Mouse (Mus musculus) gastrocnemius, postnatal 14 days (tissue): ENCODE measurements around the gene Man1c1. TPM values are rescaled to one million over a fixed set of nuclear protein-coding genes. Genes with fewer than 3 reads are reported as not detected.

ENCODE experiments used
- DNase-seq: peaks from one replicate; pipeline ENCODE4 v3.0.0; 2021; ENCODE audit warnings: mixed read lengths
- intact Hi-C: fragments of 180-260 bp; cut with DNase I; formaldehyde crosslinking; loops from one replicate; pipeline ENCODE4 v1.15.1; 2025; ENCODE audit warnings: low total_unique reads
- total RNA-seq, 2 experiments: library from RNA; stranded (reverse); gene quantifications; 2 replicates each; pipeline ENCODE4 v1.2.3; 2021

The Man1c1 gene
- total RNA-seq, 2 experiments from 2014 or later: 7.9 to 9.5 TPM

GRCm38 (mm10) chr4:134591506-134592061 lies 112.5 kb downstream of the Man1c1 start:
- DNase-seq: peak; percentile 83
- intact Hi-C loops: no loop called here

GRCm38 (mm10) chr4:134590227-134590926 lies 113.7 kb downstream of the Man1c1 start:
- peak; percentile 41 for DNase-seq
- intact Hi-C loops: no loop called here

GRCm38 (mm10) chr4:134589786-134590185 lies 114.3 kb downstream of the Man1c1 start:
- intact Hi-C loops: no loop called here
- DNase-seq: no peak

GRCm38 (mm10) chr4:134588951-134589350 lies 115.1 kb downstream of the Man1c1 start:
- intact Hi-C loops: no loop called here
- no peak for DNase-seq

- intact Hi-C loops: no loop called here
Observed at GRCm38 (mm10) chr4:134588287-134588686, 115.8 kb downstream of the Man1c1 start.

DNA sequence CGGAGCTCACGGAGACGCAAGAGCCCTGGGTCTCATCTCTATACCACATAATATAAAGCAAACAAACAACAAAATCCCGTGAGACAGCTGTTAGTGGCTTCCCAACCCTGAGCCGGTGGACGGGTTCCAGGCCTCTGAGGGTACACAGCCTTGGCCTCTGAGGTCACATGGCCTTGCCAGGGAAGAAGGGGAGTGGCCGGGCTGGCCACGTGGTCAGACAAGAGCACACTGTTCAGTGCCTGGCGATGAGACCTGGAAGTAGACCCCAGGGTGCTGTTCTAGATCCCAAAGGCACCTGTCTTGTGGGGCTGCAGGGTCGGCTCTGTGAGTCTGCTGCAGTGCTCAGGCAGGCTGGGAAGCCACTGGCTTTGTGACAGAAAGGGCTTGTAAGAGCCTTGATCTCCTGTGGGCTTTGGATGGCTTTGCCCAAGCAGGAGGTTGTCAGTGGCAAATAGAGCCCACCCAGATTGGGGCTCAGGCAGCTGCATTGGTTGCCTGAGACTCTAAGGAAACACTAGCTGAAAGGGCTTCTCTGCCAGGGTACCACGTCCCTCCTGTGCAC lies 116.4 kb downstream of the Man1c1 start:
- intact Hi-C loops: no loop called here
- no peak for DNase-seq

More at GRCm38 (mm10) chr4:134588287-134588686, 115.8 kb downstream of the Man1c1 start:
- DNase-seq: no peak

DNA sequence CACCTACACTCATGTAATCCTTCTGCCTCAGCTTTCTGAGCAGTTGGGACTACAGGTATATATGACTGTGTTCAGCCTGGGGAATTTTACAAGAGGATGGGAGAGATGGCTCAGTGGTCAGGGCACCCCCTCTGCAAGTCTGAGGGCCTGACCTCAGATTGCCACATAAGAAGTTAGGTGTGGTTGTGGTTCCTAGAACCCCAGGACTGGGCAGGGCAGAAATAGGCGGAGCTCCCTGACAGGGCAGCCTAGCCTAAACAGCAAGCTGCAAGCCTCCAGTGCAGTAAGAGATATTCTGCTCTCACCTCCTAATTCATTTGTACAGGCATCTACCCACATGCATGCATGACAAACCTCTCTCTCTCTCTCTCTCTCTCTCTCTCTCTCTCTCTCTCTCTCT lies 117.5 kb downstream of the Man1c1 start:
- intact Hi-C loops: no loop called here

DNA sequence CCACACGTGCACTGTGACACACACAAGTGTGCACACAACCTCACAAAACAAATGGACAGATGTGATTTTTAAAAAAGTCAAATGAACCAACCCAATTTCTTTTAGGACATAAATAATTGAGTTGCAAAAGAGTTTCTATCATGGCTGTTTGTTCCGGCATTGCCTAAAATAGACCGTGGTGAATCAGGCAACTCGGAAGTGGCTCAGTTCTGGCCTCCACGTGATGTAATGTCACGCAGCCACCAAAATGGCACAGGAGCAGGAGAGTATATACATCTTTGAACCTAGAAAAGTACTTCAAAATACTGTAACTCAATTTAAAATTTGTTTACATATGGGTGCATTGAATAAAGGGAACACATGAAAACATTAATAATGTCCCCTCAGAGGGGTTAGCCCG lies 118.0 kb downstream of the Man1c1 start:
- intact Hi-C loops: no loop called here
- no peak for DNase-seq

More for the DNA sequence above, 117.5 kb downstream of the Man1c1 start:
- no peak for DNase-seq

DNA sequence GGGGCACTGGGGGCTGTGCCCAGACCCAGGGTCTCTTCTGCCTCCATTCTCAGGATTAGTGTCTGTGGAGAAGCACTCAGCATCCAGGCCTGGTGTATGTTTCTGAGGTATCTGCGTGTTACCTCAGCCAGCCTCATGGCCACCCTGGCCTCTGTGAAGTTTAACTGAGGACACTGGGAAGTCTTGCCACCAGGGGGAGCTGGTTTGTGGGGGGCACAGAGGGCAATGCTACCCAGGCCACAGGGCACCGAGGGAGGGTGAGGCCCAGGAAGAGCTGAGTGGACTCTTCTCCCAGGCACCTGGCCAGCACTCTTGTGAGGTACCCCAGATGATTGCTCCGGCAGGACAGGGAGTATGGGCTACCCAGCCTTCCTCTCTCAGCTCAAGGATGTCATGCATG lies 120.6 kb downstream of the Man1c1 start:
- DNase-seq: peak; percentile 55
- intact Hi-C loops: no loop called here

GRCm38 (mm10) chr4:134581365-134581764 lies 122.7 kb downstream of the Man1c1 start:
- intact Hi-C loops: no loop called here
- no peak for DNase-seq

DNA sequence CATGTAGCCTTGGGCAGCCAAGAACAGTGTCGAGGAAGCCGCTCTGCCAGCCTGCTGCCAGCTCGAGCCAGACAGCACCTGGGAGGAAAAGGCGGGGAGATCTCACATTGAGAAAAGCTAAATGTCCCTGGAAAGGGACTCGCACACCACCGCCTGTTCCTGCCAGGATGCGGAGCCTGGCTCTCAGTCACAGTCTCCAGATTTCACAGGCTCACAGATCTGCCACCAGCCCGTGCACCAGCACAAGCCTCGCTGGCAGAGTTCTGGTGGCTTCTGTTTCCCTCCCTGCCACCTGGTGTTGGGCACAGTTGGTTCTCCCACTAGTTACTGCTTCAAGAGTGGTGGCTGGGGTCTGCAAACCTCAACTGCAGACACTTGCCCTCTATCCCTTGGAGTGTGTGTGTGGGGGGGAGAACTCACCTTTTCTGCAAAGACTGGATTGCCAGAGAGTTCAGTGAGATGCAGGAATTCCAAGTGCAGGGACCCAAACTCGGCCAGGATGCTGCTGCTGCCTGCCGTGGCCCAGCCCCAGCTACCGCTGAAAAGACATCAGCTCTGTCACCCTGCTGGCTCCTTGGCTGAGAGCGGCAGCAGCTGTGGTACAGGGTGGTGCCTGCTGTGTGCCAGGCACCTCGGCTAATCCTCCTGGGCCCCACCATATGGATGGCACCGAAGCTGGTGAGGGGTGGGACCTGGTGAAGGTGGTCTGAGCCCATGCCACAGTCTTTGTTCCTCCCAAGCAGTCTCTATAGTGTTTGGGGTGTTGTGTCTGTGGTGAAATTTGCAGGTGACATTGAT lies 123.5 kb downstream of the Man1c1 start:
- no peak for DNase-seq
- intact Hi-C loops: no loop called here

GRCm38 (mm10) chr4:134579620-134580019 lies 124.5 kb downstream of the Man1c1 start:
- intact Hi-C loops: no loop called here
- no peak for DNase-seq

DNA sequence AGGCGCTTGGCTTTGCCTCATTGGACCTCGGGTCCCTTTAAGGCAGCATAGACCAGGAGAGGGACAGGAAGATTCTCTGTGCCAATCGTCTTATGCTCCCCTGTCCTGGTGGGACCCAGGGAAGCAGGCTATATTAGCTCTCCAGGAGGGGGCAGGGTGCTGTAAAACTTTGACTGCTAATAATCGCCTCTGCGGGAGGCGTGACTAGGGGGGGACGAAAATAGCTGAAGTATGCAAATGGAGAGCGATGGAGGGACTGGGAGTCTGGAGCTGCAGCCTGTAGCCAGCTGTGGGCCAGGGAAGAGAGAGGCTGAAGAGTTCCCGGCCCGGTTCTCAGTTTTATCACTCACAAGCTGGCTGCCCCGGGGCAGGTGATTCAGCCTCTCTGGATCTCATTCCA lies 124.9 kb downstream of the Man1c1 start:
- intact Hi-C loops: no loop called here
- peak; percentile 32 for DNase-seq

DNA sequence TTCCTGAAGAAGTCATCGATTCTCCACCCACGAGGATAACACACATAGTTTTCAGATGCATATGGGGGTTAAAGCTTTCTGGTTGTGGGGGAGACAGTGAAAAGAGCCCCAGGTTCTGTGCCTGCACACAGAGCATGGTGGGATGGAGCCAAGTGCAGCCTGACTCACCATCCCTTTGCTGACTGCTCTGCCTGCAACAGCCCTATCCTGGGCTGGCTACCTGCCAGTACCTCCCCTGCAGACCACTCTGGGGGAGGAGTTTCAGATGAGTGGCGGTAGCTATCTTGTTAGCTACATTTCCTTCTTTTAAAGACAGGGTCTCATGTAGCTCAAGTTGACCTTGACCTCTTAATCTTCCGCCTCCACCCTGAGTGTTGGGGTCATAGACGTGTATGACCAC lies 125.7 kb downstream of the Man1c1 start:
- DNase-seq: no peak
- intact Hi-C loops: no loop called here

DNA sequence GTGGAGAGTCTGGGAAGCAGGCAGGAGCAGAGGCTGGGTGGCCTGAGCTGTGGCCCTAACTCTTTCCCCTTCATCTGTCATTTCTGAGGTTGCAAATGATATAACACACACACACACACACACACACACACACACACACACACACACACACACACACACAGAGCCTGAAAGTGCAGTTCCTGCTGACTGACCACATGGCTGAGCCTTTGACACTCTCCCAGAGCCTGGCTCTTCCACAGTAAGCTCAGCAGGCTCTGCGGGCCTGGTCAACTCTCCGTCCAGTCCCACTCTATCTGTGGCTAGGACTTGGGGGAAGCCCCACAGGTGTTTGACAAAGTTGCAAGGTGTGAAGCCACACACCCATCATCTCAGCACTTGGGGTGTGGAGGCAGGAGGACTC lies 126.8 kb downstream of the Man1c1 start:
- DNase-seq: no peak
- intact Hi-C loops: no loop called here

DNA sequence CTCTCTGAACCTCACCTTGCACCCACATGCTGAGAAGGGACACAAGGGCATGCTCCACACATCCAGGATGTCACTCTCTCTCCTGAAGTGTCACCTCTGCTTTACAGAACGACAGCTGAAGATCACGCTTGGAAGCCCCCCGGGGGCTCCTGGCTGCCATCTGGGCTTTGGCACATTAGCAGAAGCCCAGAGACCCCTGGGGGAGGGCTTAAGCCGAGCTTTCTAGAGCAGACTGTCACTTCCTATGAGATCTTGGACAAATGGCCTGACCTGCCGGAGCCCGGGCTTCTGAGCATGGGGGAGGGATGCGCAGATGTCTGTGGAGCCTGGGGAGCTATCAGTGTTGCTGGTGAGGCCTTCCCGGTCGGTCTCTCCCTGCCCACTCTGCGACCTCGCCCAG lies 128.6 kb downstream of the Man1c1 start:
- no peak for DNase-seq
- intact Hi-C loops: no loop called here

DNA sequence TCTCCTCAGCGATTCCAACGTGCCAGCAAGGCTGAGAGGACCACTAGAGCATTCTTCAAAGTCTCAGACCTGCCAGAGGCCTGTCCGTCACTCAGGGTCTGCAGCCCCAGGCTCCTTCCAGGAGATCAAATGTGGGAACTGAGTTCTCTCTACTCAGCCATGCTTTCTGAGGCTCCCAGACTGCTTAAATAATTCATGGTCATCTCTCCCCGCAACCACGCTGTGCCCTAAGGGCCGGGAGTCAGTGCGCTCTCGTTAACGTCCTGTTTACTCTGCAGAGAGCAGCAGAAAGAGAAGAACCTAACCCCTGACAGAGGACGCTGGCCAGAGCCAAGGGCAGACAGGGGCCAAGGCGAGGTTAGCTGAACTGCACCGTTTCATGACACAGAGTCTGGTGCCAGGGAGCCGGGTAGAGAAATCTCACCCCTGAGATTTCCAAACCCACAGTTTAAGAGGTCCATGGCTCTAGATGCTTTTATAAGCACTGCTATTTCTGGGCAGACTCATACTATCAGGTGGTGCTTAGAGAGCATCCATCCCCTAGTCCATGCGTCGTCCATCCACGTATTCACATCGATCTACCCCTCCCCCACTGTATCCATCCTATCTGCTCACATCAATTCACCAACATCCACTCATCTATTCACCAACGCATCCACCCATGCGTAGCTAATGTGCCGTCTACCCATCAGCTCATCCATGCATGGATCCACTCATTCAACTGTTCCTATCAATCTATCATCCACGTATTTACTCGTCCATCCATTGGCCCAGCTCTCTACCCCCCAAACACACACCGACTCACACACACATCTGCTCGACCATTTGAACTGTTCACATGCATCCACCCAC lies 131.4 kb downstream of the Man1c1 start:
- intact Hi-C loops: no loop called here
- DNase-seq: no peak

- DNase-seq: no peak
- intact Hi-C loops: no loop called here
Observed at GRCm38 (mm10) chr4:134570704-134571451, 133.2 kb downstream of the Man1c1 start.

GRCm38 (mm10) chr4:134569831-134570230 lies 134.3 kb downstream of the Man1c1 start:
- no peak for DNase-seq
- intact Hi-C loops: no loop called here
